In the genomic region with DNA sequence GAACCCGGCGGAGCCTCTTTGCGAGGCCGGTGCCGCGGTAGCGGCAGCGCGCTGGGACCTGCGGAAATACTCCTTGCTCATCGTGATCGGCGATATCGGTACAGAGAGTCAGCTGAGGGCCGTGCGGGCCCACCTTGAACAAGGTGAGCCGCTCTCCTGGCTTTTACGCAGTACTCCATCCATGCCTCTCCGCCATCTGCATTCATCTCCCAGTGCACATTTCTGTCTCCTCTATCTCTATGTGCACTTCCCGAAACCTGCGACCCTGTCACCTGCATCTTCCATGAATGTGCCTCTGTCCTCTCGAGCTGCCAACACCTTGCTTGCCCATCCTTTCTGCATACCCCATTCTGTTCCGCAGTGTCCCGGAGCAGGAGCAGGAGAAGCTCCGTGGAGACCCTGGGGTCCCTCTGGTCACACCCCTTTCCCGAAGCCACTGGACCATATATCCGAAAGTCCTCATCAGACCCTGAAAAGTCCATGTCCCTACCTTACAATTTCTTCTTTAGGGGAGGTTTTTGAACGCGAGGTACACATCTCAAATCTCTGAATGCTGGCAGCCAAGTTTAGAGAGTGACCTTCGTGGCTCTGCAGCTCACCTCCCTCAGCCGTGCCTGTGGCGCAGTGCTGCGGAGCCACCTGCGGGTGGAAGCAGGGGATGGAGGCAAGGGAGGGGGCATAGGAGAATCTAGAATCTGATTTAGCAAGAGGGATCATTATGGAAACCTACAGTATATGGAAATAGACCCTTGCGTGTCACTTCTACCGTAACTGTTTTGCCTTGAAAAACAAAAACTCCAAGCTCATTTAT, we compare ENCODE assay signal across 8 mouse cellular contexts. TPM values are rescaled to one million over a fixed set of nuclear protein-coding genes. Genes with fewer than 3 reads are reported as not detected.
DNase-seq lines count a peak whose midpoint lies in the region; ATAC-seq and TF ChIP-seq lines count a peak whose summit lies in the region.

No protein-coding gene starts in this region.

- peak; percentile 11; the same call in 1 of the 2 replicates for TF ChIP-seq CTCF in gastrocnemius, adult 2 months (IDR thresholded peaks at IDR 0.05)

- H3K4me3 ChIP-seq in gastrocnemius, adult 2 months: peak overlapping the region; percentile 89
- H3K4me3 ChIP-seq in brown adipose tissue, adult 24 weeks (ENCODE audit: insufficient read depth, low read depth, low read length): peak overlapping the region; percentile 60
- H3K4me3 ChIP-seq in hindbrain, embryonic 16.5 days (ENCODE audit: low read length): peak overlapping the region; percentile 67
- peak overlapping the region; percentile 27 for H3K4me3 ChIP-seq in myocyte

- no peaks in the 10 kb centered on the region for H3K36me3 ChIP-seq in hindbrain, embryonic 16.5 days (ENCODE audit: control insufficient read depth, insufficient read depth, low read length)
- no peaks in the 10 kb centered on the region for H3K36me3 ChIP-seq in myocyte (ENCODE audit: control insufficient read depth, insufficient read depth)

- H3ac ChIP-seq in myocyte (ENCODE audit: control insufficient read depth, insufficient read length): no peak overlapping the region

- intact Hi-C loops in gastrocnemius, adult 2 months (cut with DNase I): no loop called here
- intact Hi-C loops in gastrocnemius, postnatal 36 days (cut with DNase I): no loop called here

- peaks cover 6% of the 10 kb centered on the region; the same call in 1 of the 2 replicates for H3K4me1 ChIP-seq in brown adipose tissue, adult 24 weeks (ENCODE audit: control insufficient read depth, insufficient read depth, insufficient read length, low read length)
- peaks cover 37% of the 10 kb centered on the region for H3K4me1 ChIP-seq in hindbrain, embryonic 16.5 days (ENCODE audit: control insufficient read depth, insufficient read depth, low read depth, low read length)

- no peaks in the 10 kb centered on the region for H3K27me3 ChIP-seq in hindbrain, embryonic 16.5 days (replicated peaks; ENCODE audit: control insufficient read depth, insufficient read depth, low read length)
- no peaks in the 10 kb centered on the region for H3K27me3 ChIP-seq in myocyte (ENCODE audit: control insufficient read depth, insufficient read depth, insufficient read length)

- H3K79me2 ChIP-seq in myocyte (ENCODE audit: control insufficient read depth, insufficient read depth): no peaks in the 10 kb centered on the region

- peak; percentile 73 for ATAC-seq in hindbrain, embryonic 16.5 days
- ATAC-seq in megakaryocyte-erythroid progenitor cell, adult 5-6 weeks (replicated peaks; ENCODE audit: low FRiP score, low TSS enrichment, poor library complexity, severe bottlenecking): no peak

- H3K9me3 ChIP-seq in hindbrain, embryonic 16.5 days (ENCODE audit: control insufficient read depth, low read length): no peaks in the 10 kb centered on the region

- no peak overlapping the region for H3K27ac ChIP-seq in gastrocnemius, adult 2 months
- no peak overlapping the region for H3K27ac ChIP-seq in brown adipose tissue, adult 24 weeks (replicated peaks; ENCODE audit: low read depth, low read length)
- H3K27ac ChIP-seq in hindbrain, embryonic 16.5 days (ENCODE audit: low read depth, low read length): peak overlapping the region; percentile 77

- peak overlapping the region; percentile 72 for H3K4me2 ChIP-seq in hindbrain, embryonic 16.5 days (ENCODE audit: low read length)
- H3K4me2 ChIP-seq in myocyte (ENCODE audit: low read depth): peak overlapping the region; percentile 83

- TF ChIP-seq POLR2A in myocyte (IDR thresholded peaks at IDR 0.05; ENCODE audit: insufficient read length, low read depth): no peak

- no peak for DNase-seq in gastrocnemius, adult 2 months
- DNase-seq in gastrocnemius, postnatal 36 days: no peak
- peak; percentile 19 for DNase-seq in A20 (ENCODE audit: low read depth, low spot score)
- no peak for DNase-seq in kidney, postnatal 14 days

- WGBS in hindbrain, embryonic 16.5 days: 3% methylated on average over 36 of the region's 36 CpGs

- H3K9ac ChIP-seq in hindbrain, embryonic 16.5 days (ENCODE audit: low read depth, low read length): peak overlapping the region; percentile 73

TF ChIP-seq in myocyte, 11 proteins besides CTCF, POLR2A, EP300 and RAD21:
- TF ChIP-seq E2F4 (IDR thresholded peaks at IDR 0.05; ENCODE audit: insufficient read depth): no peak
- TF ChIP-seq REST (IDR thresholded peaks at IDR 0.05; ENCODE audit: insufficient read depth, insufficient read length): no peak
- TF ChIP-seq CEBPB (IDR thresholded peaks at IDR 0.05; ENCODE audit: insufficient read depth, poor library complexity, severe bottlenecking): no peak
- TF ChIP-seq MYOG (IDR thresholded peaks at IDR 0.05; ENCODE audit: control insufficient read depth in 1 of 3, insufficient read depth in 1 of 3, insufficient read length in 2 of 3, low read depth in 2 of 3): no peak
- no peak for TF ChIP-seq MAX (IDR thresholded peaks at IDR 0.05; ENCODE audit: low read depth)

RNA-seq across cellular contexts. Expression of gene Map1a, which starts 0.5 kb away (rescaled TPM):
- 10 to 100 TPM in 1 of 2 experiments, 1 to 10 TPM in 1; 9.1 to 16.5 TPM for total RNA-seq in gastrocnemius, adult 2 months (2021)
- 1 to 10 TPM; 6.7 to 8.1 TPM for total RNA-seq in gastrocnemius, postnatal 36 days (2021)
- polyA plus RNA-seq in brown adipose tissue, adult 24 weeks (2012; ENCODE audit: insufficient read depth, insufficient read length, missing spikeins): 1.2 and 1.5 TPM in 2 replicates
- 29.6 and 46.5 TPM in 2 replicates for polyA plus RNA-seq in hindbrain, embryonic 16.5 days (2015; fragmentation: Nextera tagmentation; extraction: Ambion mirVana)
- polyA plus RNA-seq in myocyte (2012; fragmentation: generic; extraction: Trizol): 40.7 TPM
- total RNA-seq in megakaryocyte-erythroid progenitor cell, adult 5-6 weeks (2014; fragmentation: Nextera tagmentation): 0.10 TPM in 1 of 2 replicates, not detected in the other
- not detected in 2 replicates for total RNA-seq in megakaryocyte-erythroid progenitor cell, adult 5-6 weeks (2017)

RNA-seq across cellular contexts. Expression of gene Trp53bp1, which starts 18.7 kb away (rescaled TPM):
- total RNA-seq in gastrocnemius, adult 2 months (2021): 10 to 100 TPM; 15.9 to 16.0 TPM
- total RNA-seq in gastrocnemius, postnatal 36 days (2021): 10 to 100 TPM; 14.2 to 16.0 TPM
- polyA plus RNA-seq in brown adipose tissue, adult 24 weeks (2012; ENCODE audit: insufficient read depth, insufficient read length, missing spikeins): 8.7 and 12.8 TPM in 2 replicates
- 134 and 146 TPM in 2 replicates for polyA plus RNA-seq in hindbrain, embryonic 16.5 days (2015; fragmentation: Nextera tagmentation; extraction: Ambion mirVana)
- polyA plus RNA-seq in myocyte (2012; fragmentation: generic; extraction: Trizol): 22.7 TPM
- total RNA-seq in megakaryocyte-erythroid progenitor cell, adult 5-6 weeks (2014; fragmentation: Nextera tagmentation): 22.9 and 33.3 TPM in 2 replicates
- total RNA-seq in megakaryocyte-erythroid progenitor cell, adult 5-6 weeks (2017): 22.6 and 31.8 TPM in 2 replicates

Comparison
In these comparisons a context has a peak if more than half of its experiments do, and no peak if none do; other contexts are left out.
1. H3K4me3 ChIP-seq: peak in every context shown above with its lines; median percentile 89 in gastrocnemius, adult 2 months; 67 in hindbrain, embryonic 16.5 days; 60 in brown adipose tissue, adult 24 weeks; 27 in myocyte.
2. RNA of gene Map1a, which starts 0.5 kb away (total RNA-seq): 9.1 to 16.5 TPM in gastrocnemius, adult 2 months and 6.7 to 8.1 TPM in gastrocnemius, postnatal 36 days; 0.10 TPM in megakaryocyte-erythroid progenitor cell, adult 5-6 weeks; every median in the first group is over 4 times any median in the second.